Mouse (Mus musculus) heart, adult 10 weeks (tissue): Measurements from ENCODE around the gene Pdzd2. TPM values are rescaled to one million over a fixed set of nuclear protein-coding genes. Genes with fewer than 3 reads are reported as not detected.

ENCODE experiments used
- polyA plus RNA-seq: library from polyadenylated mRNA; stranded (reverse); fragments of 350-450 nt; fragmentation: Illumina TruSeq; extraction: RNeasy Lipid Tissue Mini Kit (QIAGEN cat#74804); gene quantifications from one replicate; pipeline ENCODE4 v1.2.3, GENCODE M21; 2014; ENCODE audit warnings: low read depth, low replicate concordance

The Pdzd2 gene
- polyA plus RNA-seq, result 36.0 TPM

DNA sequence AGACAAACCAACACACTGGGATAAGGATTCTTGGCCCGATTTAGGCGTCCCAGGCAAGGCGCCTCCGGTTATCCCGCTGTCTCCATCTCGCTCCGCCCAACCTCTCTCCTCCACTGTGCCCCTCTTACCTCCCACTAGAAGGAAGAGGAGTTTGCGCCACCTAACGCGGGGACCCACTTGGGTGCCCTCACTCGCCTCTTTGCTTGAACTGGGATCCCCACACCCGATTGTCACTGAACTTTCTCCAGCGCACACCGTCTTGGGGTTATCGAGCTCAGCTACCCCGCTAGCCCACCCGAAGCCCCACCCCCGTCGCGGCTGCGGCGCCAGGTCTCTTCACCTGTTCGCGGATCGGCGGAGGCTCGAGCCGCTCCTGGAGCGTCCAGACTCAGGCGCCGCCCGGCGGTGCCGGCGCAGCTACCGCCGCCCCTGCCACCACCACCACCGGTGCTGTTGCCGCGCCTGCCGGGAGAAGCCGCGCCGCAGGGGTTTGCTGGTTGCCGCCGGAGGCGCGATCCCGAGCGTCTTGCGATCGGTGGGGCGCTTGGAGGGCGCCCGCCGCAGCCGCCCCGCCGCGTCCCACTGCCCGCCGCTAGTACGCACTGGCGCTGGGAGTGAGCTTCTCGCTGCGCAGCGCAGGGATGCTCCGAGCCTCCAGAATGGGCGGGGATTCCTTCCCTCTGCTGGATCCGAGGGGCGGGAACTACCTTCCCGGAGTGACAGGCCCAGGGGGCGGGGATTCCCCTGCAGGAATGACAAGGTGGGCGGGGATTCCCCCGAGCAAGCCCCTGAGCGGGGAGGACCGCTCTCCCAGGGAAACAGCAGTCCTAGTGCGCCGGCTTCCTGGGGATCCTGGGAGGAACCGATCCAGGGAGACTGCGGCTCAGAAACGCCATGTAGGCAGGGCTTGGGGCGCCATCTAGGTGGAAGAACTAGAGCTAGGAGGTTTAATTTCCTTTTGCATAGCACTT lies at the start of gene Pdzd2:
Pdzd2 (minus strand) TSS at position 648 of the 971 bp plus-strand sequence.

DNA sequence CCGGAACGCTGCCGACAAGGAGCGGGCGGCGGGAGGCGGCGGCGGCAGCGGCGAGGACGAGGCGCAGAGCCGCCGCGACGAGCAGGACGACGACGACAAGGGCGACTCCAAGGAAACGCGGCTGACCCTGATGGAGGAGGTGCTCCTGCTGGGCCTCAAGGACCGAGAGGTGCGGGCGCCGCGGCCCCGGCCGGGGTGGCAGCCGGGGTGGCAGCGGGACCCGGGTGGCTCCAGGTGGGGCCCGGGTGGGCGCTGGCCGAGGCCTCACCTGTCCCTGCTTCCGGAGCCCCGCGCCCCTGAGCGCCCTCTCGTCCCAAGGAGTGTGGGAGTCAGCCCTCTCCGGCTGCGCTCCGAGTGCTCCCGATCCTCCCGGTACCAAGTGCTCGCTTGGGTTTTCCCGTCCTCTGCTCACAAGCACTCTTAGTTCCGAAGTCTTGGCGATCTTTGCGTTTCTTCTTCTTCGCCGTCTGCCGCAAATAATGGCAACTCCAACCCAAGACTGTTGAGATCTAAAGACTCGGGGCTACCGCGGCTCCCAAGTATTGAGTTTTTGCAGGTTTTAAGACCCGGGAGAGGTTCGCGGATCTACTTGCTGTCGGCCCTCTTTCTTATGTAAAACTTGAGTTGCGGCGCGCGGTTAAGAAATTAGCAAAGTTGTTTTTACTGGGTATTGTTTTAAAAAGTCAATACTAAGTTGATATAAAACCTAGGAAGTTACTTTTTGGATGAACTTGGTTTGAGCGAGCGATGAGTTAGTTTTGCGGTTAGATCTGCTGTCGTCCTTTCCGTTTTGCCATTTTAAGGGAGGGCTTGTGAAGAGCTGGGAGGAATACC lies 417.7 kb downstream of the Pdzd2 start, which contains the start of gene 1810049J17Rik:
1810049J17Rik (minus strand) TSS at position 112 of the 834 bp plus-strand sequence.

DNA sequence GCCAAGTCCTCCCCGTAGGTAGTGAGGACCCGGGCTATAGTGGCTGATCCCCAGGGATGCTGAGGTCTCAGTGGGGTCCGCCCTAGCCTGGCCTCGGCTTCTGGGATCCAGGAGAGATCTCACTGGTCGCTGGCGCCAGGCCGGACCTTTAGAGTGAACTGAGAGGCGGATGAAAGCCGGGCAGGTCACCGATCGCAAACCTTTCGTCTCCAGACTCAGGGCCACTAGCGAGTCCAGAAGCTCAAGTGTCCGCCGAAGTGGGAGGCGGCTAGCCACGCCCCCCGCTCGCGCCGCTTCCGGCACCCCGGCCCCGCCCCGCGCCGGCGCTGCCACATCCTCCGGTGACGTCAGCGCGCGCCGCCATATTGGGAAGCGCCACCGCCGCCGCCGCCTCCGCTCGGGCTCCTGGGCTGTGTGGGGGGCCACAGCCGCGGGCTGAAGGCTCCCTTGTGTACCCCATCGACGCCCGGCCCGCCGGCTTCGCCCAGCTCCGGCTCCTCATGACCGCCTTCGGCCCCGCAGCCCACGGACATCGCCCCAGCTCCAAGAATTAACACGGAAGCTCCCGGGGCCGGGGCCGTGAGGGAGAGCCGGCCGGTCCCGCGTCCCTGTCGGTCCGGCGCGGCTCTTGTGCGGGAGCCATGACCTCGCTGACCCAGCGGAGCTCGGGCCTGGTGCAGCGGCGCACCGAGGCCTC lies 418.5 kb downstream of the Pdzd2 start, which contains the start of gene Golph3:
Golph3 (plus strand) TSS at position 360 of the 697 bp plus-strand sequence.

Other genes with a start within 250 kb of the Pdzd2 start
- 15.1 TPM for gene 6030458C11Rik, start 84.7 kb upstream of the Pdzd2 start, polyA plus RNA-seq
- 32.1 TPM for gene Drosha, start 84.9 kb upstream of the Pdzd2 start, polyA plus RNA-seq